Mouse (Mus musculus) MEL (cell line): ENCODE data around the gene Nfix. TPM values are rescaled to one million over a fixed set of nuclear protein-coding genes. Genes with fewer than 3 reads are reported as not detected.

Experiments used
- DNase-seq: peaks from one replicate; pipeline ENCODE4 v3.0.0; 2011; ENCODE audit warnings: low read depth, low spot score
- H3K27ac ChIP-seq: 2 replicates; pipeline ENCODE4 v1.5.1; 2012; ENCODE audit warnings: low read depth, mild to moderate bottlenecking, control low read depth, low read length, moderate library complexity; ENCODE audit not compliant: control insufficient read depth
- H3K27me3 ChIP-seq, 2 experiments: fragments of 150-350 bp in 1 of 2; sonication (generic) in 1 of 2; 2 replicates each; pipeline ENCODE4 v1.6.1; 2012; ENCODE audit warnings: low read length in 2 of 2, mild to moderate bottlenecking in 2 of 2, improper control_type of control experiment in 1 of 2, moderate library complexity in 1 of 2; ENCODE audit not compliant: insufficient read depth in 2 of 2, control insufficient read depth in 1 of 2
- H3K36me3 ChIP-seq, 2 experiments: 2 replicates each; pipeline ENCODE4 v1.6.1; 2012 to 2014; ENCODE audit warnings: low read length in 2 of 2, improper control_type of control experiment in 1 of 2, inconsistent platforms in 1 of 2, mild to moderate bottlenecking in 1 of 2; ENCODE audit not compliant: insufficient read depth in 2 of 2, control insufficient read depth in 1 of 2
- H3K4me1 ChIP-seq, 2 experiments: fragments of 150-350 bp in 1 of 2; sonication (generic) in 1 of 2; 2 replicates each; pipeline ENCODE4 v1.6.1; 2012; ENCODE audit warnings: low read length in 2 of 2, improper control_type of control experiment in 1 of 2, mild to moderate bottlenecking in 1 of 2; ENCODE audit not compliant: insufficient read depth in 2 of 2, control insufficient read depth in 1 of 2
- H3K4me3 ChIP-seq, 2 experiments: fragments of 150-350 bp in 1 of 2; sonication (generic) in 1 of 2; 2 replicates each; pipeline ENCODE4 v1.5.1; 2012; ENCODE audit warnings: low read depth in 2 of 2, low read length in 2 of 2, mild to moderate bottlenecking in 2 of 2, moderate library complexity in 2 of 2, control low read depth in 1 of 2, improper control_type of control experiment in 1 of 2; ENCODE audit not compliant: control insufficient read depth in 1 of 2, insufficient read depth in 1 of 2
- H3K79me2 ChIP-seq: 2 replicates; pipeline ENCODE4 v1.6.1; 2012; ENCODE audit warnings: mild to moderate bottlenecking, low read length, moderate library complexity; ENCODE audit not compliant: control insufficient read depth, poor library complexity, insufficient read depth
- H3K9ac ChIP-seq: 2 replicates; pipeline ENCODE4 v1.6.1; 2012; ENCODE audit warnings: low read depth, mild to moderate bottlenecking, control low read depth, low read length, moderate library complexity; ENCODE audit not compliant: control insufficient read depth, poor library complexity, severe bottlenecking
- H3K9me3 ChIP-seq: fragments of 150-350 bp; sonication (generic); replicated peaks from 2 replicates; pipeline ENCODE4 v1.6.1; 2012; ENCODE audit warnings: mild to moderate bottlenecking, low read length, improper control_type of control experiment, moderate library complexity; ENCODE audit not compliant: insufficient read depth
- BHLHE40 ChIP-seq: IDR thresholded peaks from 2 replicates; pipeline ENCODE4 v1.6.1; 2012; ENCODE audit warnings: low read depth, mild to moderate bottlenecking, inconsistent platforms, low read length, improper control_type of control experiment, borderline replicate concordance
- CHD1 ChIP-seq: IDR thresholded peaks from 2 replicates; pipeline ENCODE4 v1.6.1; 2012; ENCODE audit warnings: low read depth, mild to moderate bottlenecking, inconsistent platforms, low read length, improper control_type of control experiment
- CHD2 ChIP-seq: IDR thresholded peaks from 2 replicates; pipeline ENCODE4 v1.6.1; 2011; ENCODE audit warnings: low read length, improper control_type of control experiment
- CTCF ChIP-seq, 3 experiments: IDR thresholded peaks in 2 of 3; conservative IDR thresholded peaks in 1 of 3; 2 replicates each; pipeline ENCODE4 v1.5.1; 2011 to 2012; ENCODE audit warnings: low read length in 3 of 3, low read depth in 2 of 3, mild to moderate bottlenecking in 2 of 3, improper control_type of control experiment in 1 of 3, inconsistent platforms in 1 of 3, mixed read lengths in 1 of 3, moderate library complexity in 1 of 3; ENCODE audit not compliant: control insufficient read depth in 1 of 3, insufficient read depth in 1 of 3, poor library complexity in 1 of 3, severe bottlenecking in 1 of 3
- ELF1 ChIP-seq: IDR thresholded peaks from 2 replicates; pipeline ENCODE4 v1.6.1; 2014; ENCODE audit warnings: low read depth, mild to moderate bottlenecking, inconsistent platforms, low read length, improper control_type of control experiment, moderate library complexity
- ETS1 ChIP-seq: IDR thresholded peaks from 2 replicates; pipeline ENCODE4 v1.6.1; 2012; ENCODE audit warnings: low read depth, mild to moderate bottlenecking, inconsistent platforms, low read length, improper control_type of control experiment, moderate library complexity
- GATA1 ChIP-seq: IDR thresholded peaks from 2 replicates; pipeline ENCODE4 v1.6.1; 2011; ENCODE audit warnings: low read depth, low read length, improper control_type of control experiment
- HCFC1 ChIP-seq: IDR thresholded peaks from 2 replicates; pipeline ENCODE4 v1.6.1; 2012; ENCODE audit warnings: low read depth, mild to moderate bottlenecking, inconsistent platforms, low read length, improper control_type of control experiment, moderate library complexity
- MAFK ChIP-seq: IDR thresholded peaks from 2 replicates; pipeline ENCODE4 v1.6.1; 2011; ENCODE audit warnings: low read depth, mild to moderate bottlenecking, low read length, improper control_type of control experiment, borderline replicate concordance
- MAZ ChIP-seq: IDR thresholded peaks from 2 replicates; pipeline ENCODE4 v1.6.1; 2012; ENCODE audit warnings: low read depth, mild to moderate bottlenecking, inconsistent platforms, low read length, improper control_type of control experiment
- MEF2A ChIP-seq: IDR thresholded peaks from 2 replicates; pipeline ENCODE4 v1.6.1; 2014; ENCODE audit warnings: low read depth, mild to moderate bottlenecking, inconsistent platforms, low read length, improper control_type of control experiment; ENCODE audit not compliant: poor library complexity, insufficient replicate concordance, severe bottlenecking; ENCODE audit errors: extremely low read depth
- NELFE ChIP-seq: IDR thresholded peaks from 2 replicates; pipeline ENCODE4 v1.6.1; 2011; ENCODE audit warnings: low read depth, low read length, improper control_type of control experiment
- TCF12 ChIP-seq: IDR thresholded peaks from 2 replicates; pipeline ENCODE4 v1.6.1; 2014; ENCODE audit warnings: low read depth, mild to moderate bottlenecking, inconsistent platforms, low read length, improper control_type of control experiment, moderate library complexity
- USF2 ChIP-seq, 2 experiments: IDR thresholded peaks; 2 replicates each; pipeline ENCODE4 v1.6.1; 2011 to 2012; ENCODE audit warnings: improper control_type of control experiment in 2 of 2, low read length in 2 of 2, borderline replicate concordance in 1 of 2, inconsistent platforms in 1 of 2, low read depth in 1 of 2, mild to moderate bottlenecking in 1 of 2; ENCODE audit not compliant: insufficient read depth in 1 of 2
- ZC3H11A ChIP-seq: IDR thresholded peaks from 2 replicates; pipeline ENCODE4 v1.6.1; 2012; ENCODE audit warnings: low read depth, mild to moderate bottlenecking, inconsistent platforms, low read length, improper control_type of control experiment
- ZNF384 ChIP-seq: IDR thresholded peaks from 2 replicates; pipeline ENCODE4 v1.6.1; 2012; ENCODE audit warnings: low read depth, mild to moderate bottlenecking, inconsistent platforms, low read length, improper control_type of control experiment
- polyA plus RNA-seq, 2 experiments: library from polyadenylated mRNA; stranded (reverse) in 1 of 2; unstranded in 1 of 2; fragments of >175 nt in 1 of 2; fragments of >200 nt in 1 of 2; gene quantifications; 2 replicates each; pipeline versions ENCODE4 v1.2.1 to v1.2.4; 2012; ENCODE audit warnings: low replicate concordance in 2 of 2, low read depth in 1 of 2; ENCODE audit not compliant: insufficient read length in 2 of 2, insufficient read depth in 1 of 2, missing spikeins in 1 of 2
- total RNA-seq: library from RNA; depleted of rRNA; stranded (reverse); fragments of 300-350 nt; gene quantifications from 2 replicates; pipeline ENCODE4 v1.2.3, GENCODE M21; 2012

Nfix gene
- total and polyA plus RNA-seq, 3 experiments = 14.4 to 29.1 TPM; not detected in 1

DNA sequence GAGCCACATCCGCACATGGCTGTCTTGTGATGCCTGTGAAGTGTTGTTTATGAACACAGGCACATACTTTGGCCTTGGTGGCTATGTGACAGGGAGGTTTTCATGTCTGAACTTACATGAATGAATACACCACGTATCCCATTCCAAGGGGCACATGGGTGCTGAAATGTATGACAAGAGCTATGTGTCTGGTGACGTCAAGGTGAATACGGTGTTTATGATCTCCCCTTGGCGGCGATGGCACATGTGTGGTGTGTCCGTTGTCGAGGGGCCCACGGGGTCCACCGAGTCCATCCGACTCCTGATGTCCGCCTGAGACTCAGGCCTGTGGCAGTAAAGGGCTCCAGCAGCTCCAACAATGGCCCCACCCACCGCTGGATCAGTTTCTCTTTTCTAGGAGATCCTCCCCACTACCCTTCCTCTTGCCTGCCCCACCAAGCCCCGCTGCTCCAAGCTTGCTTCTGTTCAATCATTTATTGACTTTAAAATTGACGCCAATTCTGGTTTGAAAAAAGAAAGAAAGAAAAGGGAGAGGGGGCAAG is 2.8 kb downstream of the Nfix start:
- Histone ChIP-seq H3K27ac (no peak overlapping the region), H3K4me1 (peaks cover 2 to 14% of the 10 kb centered on the region in 2 experiments; a peak in 2 of 4 replicates), H3K9ac (no peak overlapping the region), H3K79me2 (peaks cover 52% of the 10 kb centered on the region), H3K27me3 (no peaks in the 10 kb centered on the region), H3K9me3 (no peaks in the 10 kb centered on the region), H3K4me3 (no peak overlapping the region), H3K36me3 (no peaks in the 10 kb centered on the region; a peak in 1 of 4 replicates)
- DNase-seq = no peak
- TF ChIP-seq GATA1 = no peak
- TF ChIP-seq HCFC1 = no peak

DNA sequence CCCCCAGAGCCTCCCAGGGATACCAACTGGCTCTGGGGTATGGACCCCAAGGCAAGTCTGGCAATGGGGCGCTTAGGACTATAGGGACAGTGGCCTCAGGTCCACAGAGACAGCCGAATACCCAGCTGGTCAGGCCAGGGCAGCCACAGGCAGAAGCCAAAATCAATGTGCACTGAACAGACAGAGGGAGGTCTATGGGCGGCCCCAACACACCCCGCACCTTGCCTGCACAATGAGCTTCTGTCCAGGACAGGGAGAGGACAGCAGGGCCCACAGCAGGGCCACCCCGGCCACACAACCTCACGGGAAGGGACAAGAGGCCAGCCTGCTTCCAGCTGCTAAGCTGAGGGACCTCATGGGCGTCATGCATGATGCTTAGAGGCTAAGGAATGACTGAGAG is 5.7 kb downstream of the Nfix start:
- H3K9ac ChIP-seq = no peak overlapping the region
- H3K36me3 ChIP-seq = no peaks in the 10 kb centered on the region; a peak in 1 of 4 replicates
- peaks cover 0 to 7% of the 10 kb centered on the region in 2 experiments; a peak in 2 of 4 replicates for H3K4me1 ChIP-seq
- DNase-seq = no peak
- no peaks in the 10 kb centered on the region for H3K9me3 ChIP-seq
- TF ChIP-seq GATA1 (no peak), CHD1 (no peak), MAFK (no peak), TCF12 (no peak), USF2 (IDR thresholded peaks at IDR 0.05; ENCODE audit: borderline replicate concordance in 1 of 2, insufficient read depth in 1 of 2, low read depth in 1 of 2, low read length in 2 of 2) (no peak), MAZ (no peak), ZC3H11A (no peak), ZNF384 (no peak), CHD2 (no peak), CTCF (IDR thresholded peaks at IDR 0.05 in 2 of 3, conservative IDR thresholded peaks at IDR 0.05 in 1 of 3; ENCODE audit: control insufficient read depth in 1 of 3, insufficient read depth in 1 of 3, low read depth in 2 of 3, low read length in 3 of 3, poor library complexity in 1 of 3, severe bottlenecking in 1 of 3) (no peak), BHLHE40 (no peak), MEF2A (no peak), ETS1 (no peak), ELF1 (no peak), NELFE (no peak)
- H3K27ac ChIP-seq = no peak overlapping the region
- H3K4me3 ChIP-seq = no peak overlapping the region
- peaks cover 56% of the 10 kb centered on the region for H3K79me2 ChIP-seq
- H3K27me3 ChIP-seq = no peaks in the 10 kb centered on the region
